Mouse (Mus musculus) telencephalon, adult 2 months (tissue): ENCODE data around the gene Necap1.
A peak's percentile ranks its signal among the peaks of the same experiment; 100 is the strongest.

ENCODE experiments used
- DNase-seq: peaks from one replicate; pipeline ENCODE4 v3.0.0-alpha.2; 2011; ENCODE audit warnings: low read depth, low spot score

Gene Necap1

DNA sequence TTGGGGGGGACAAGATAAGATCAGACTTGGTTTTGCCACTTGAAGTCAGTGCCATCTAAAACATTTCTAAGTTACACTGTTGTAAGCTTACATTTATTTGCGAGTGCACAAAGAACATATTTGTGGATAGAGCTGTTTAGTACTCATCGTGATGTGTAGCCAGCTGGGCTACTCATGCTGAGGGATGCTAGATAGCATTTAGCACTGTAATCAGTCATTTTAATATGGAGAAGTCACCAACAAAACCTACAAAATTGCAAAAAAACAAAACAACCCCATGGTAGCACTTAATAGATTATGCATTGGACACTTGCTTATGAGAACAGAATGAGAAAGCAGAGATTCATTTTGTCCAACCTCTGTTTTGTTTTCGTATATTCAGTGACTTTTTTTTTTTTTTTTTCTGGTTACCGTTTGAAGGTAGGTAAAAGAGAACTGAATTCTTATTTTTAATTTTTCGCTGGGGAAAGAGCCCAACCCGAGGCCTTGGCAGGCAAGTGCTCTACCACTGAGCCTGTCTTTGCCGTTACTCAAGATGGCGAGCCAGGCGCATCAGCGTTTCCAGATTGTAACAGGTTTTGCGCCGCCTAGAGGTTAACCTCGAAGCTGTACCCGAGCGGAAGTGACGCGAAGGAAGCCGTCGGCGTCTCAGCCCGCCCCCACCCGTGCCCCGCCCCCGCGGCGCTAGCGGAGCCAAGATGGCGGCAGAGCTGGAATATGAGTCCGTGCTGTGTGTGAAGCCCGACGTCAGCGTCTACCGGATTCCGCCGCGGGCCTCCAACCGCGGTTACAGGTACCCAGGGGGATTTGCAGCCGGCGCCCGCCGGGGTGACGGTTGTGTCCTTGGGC is at the start of gene Necap1:
Gene Necap1, plus strand, starts transcription at position 604 of the 849 bp plus-strand sequence.
- peak; percentile 93 for DNase-seq

DNA sequence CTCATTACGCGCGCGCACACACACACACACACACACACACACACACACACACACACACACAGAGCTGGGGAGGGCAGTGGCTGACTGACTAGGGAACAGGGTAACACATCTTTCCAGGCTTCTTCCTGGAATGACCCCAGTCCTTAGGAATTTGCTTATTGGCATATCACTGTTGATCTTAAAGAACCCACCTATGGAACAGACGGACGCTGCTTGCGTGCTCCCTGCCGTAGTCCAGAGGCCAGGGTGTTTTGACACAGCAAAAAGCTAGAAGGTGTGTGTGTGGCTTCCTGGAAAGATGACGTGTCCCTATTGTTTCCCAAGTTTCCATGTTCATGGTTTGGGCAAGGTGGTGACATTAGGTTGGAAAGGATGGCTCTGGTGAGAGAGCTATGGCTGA is 49.1 kb upstream of the Necap1 start:
- DNase-seq: no peak

DNA sequence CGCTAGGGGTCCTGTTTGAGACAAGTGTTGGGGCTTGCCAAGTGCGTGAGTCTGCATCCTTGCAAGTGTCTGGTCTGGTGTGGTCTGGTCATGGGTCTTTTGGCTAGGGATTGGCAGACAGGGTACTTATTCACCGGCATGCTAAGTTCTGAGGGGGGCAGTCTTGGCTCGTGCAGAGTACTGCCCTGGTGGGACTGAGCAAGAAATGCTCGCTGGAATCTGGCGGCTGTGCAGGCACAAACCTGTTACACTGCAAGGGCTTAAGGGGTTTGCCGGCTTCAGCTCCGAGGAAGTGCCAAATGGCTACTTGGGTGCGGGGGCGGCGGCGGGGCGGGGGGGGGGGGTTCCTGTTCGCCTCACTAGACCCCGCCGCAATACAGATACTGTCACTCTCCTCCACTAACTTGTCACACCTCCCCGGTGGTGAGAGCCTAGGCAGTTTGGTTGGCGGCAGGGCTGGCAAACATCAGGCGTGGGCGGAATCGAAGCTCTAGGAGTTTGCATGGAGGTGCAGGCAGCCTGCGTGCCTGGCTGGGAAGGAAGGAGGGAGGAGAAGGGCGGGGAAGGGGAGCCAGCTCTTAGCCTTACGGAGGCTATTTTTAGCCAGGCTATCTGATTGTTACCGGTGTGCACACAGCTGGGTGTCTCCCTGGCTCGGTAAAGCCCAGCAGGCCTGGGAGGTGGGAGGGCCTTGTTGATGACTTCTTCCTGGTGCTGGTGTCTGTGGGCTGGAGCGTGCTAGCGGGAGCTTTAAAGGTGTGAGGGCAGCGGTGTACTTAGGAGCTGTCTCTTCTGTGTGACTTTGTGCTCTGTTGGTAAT is 48.1 kb upstream of the Necap1 start:
- peak; percentile 90 for DNase-seq

DNA sequence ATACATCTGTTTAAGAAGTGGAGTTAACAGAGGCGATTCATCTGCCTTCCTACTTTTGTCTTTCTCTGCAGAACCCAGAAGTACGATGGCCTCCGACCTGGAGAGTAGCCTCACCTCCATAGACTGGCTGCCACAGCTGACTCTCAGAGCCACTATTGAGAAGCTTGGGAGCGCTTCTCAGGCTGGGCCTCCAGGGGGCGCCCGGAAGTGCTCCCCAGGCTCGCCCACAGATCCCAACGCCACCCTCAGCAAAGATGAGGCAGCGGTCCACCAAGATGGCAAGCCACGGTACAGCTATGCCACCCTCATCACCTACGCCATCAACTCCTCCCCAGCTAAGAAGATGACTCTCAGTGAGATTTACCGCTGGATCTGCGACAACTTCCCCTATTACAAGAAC is 46.2 kb upstream of the Necap1 start:
- DNase-seq: no peak

DNA sequence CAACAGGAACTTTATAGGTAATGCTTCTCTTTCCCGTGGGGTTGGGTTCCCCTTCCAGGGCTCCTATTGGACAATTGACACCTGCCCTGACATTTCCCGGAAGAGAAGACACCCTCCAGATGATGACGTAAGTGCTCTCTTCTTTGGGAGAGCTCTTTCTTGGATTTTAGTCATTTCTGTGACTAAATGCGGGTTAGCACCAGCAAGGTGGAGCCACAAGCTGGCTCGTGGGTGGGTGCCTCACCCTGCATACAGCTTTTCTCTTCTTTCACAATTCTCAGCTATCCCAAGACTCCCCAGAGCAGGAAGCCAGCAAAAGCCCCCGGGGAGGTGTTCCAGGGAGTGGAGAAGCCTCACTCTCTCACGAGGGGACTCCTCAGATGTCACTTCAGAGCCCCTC is 41.4 kb upstream of the Necap1 start:
- DNase-seq: no peak

DNA sequence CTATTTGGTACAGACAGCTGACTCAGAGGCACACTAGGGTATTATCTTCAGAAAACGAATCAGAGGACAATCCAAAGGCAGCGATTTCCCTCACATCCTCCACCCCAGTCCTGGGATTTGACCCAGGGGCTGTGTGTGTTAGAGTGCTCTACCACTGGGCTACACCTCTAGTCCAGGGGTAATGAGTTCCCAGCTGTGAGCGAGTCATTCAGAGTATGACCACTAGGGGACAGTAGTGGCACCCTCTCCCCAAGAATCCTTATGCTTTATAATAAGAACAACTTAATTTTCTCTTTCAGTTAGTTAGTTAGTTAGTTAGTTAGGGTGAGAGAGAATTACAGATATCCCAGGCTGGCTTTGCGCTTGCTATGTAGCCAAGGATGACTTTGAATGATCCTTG is 39.9 kb upstream of the Necap1 start:
- no peak for DNase-seq

DNA sequence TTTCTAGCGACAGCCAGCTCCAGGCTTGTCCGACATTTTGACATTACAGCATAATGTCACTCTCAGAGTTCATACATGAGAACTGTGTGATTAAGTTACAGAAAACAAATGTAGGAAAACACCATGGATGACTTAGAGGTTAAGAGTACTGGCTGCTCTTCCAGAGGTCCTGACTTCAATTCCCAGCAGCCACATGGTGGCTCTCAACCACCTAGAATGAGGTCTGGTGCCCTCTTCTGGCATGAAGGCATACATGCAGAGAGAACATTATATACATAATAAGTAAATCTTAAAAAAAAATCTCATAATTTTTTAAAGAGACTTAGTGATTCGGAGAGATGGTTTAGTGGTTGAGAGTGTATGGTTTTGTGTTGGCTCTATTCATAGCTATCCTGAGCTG is 37.3 kb upstream of the Necap1 start:
- no peak for DNase-seq

DNA sequence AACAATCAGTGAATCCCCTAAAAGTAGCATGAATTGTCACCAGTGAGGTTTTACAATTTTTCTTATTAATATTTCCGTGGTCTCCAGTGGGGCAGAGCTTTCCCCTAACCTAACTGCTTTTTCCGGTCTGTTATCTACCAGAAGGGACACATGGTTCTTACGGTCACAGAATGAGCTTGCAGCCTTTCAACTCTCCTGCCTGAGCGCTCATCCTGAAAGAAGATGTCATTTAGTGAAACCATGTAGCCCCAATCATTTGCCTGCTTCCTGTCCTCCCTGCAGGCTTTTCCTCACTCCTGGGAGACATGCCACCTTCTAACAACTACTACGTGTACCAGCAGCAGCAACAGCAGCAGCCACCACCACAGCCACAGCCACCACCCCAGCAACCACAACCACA is 36.7 kb upstream of the Necap1 start:
- DNase-seq: no peak

DNA sequence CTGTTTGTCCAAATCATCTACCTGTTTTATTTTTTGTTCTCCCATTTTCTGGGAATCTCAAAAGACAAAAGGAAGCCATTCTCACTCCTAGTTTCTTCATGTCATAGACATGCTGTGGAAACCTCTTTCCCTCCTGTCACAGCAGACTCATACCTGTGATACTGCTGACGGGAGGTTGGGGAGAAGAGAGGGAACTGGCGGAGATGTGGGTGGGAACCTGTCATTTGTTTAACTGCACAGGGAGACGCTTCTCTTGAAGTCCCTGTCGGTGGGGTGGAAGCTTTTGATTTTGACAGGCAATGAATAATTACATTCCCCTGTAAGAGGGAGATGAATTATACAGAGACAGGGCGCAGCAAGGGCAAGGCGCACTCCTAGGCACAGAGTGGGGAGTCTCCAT is 30.5 kb upstream of the Necap1 start:
- no peak for DNase-seq

DNA sequence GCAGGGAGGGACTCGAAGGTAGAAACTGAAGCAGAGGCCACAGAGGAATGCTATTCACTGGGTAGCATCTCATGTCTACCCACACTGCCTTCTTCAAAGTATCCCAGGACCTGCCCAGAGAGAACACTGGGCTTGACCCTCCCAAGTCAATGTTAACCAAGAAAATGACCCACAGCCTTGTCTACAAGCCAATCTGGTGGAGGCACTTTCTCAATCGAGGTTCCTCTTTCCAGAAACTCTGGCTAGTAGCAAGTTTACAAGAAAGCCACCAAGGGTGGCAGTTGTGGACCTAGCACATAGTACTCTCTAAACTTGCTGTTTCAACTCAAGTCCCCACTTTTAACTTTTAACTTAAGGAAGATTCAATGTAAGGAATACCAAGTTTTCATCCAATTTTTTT is 21.6 kb upstream of the Necap1 start:
- no peak for DNase-seq

DNA sequence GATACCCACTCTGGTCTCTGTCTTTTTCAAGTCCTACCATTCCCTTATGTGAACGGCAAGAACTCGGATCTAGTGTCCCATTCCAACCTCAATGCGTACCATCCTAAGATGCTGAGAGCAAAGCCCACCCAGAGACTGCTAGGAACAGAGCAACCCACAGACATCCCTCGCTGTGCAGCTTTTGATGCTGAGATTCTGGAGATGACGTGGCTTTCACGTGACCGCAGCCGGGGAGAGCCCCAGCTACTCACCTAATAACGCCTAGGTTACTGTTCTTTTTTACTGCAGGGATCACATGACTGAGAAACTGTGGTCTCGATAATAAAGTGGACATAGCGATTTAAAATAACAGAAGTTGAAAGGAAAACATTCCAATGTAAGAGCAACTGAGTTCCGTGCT is 19.7 kb upstream of the Necap1 start:
- no peak for DNase-seq

DNA sequence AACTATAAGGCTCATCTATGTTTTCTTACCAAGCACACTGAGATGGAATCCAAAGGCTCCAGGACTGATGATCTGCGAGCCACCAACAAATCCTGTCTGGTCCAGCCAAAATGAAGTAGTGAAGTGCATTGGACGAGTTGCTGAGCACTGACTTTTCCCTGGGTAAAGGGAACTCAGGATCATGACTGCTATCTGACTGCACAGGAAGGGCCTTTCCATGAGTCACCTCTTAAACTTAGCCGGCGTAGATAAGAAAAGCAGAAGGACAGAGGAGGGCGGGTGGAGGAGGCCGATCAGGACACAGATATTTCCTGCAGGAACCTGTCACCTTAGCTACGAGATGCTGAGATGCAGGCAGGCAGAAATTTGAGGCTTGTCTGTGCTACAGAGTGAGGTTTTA is 18.3 kb upstream of the Necap1 start, which contains the start of gene C3ar1:
Gene C3ar1, minus strand, starts transcription at position 207 of the 400 bp plus-strand sequence.
- DNase-seq: no peak

DNA sequence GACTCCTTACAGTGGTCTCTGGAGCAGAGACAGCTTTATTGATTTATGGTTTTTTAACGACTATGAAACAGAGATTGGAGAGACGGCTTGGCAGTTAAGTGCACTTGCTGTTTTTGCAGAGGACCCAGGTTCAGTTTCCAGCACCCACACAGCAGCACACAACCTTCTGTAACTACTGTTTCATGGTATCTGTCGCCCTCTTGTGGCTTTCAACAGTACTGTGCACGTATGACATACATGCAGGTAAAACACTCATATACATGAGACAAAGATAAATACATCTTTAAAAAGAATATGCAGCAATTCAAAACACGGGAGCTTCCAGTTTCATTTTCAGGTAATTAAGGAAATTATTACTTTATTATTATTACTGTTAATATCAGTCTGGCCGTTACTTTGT is 11.8 kb upstream of the Necap1 start:
- no peak for DNase-seq

DNA sequence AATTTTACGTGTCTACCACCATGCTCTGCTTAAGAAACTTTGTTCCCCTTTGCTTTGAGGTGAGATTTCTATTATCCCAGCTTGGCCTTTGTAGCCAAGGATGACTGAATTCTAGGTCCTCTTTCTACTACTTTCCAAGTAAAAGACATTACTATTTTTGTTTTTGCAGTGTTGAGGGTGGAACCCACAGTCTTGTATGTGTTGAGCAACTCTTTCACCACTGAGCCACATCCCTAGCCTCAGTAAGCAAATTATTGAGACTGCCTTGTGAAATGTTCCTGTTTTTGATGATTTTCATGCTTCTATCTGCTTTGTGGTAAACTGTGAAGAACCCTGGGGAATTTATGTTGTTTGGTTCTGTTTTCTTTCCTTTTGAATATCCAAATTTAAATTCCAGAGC is 11.4 kb upstream of the Necap1 start:
- no peak for DNase-seq

DNA sequence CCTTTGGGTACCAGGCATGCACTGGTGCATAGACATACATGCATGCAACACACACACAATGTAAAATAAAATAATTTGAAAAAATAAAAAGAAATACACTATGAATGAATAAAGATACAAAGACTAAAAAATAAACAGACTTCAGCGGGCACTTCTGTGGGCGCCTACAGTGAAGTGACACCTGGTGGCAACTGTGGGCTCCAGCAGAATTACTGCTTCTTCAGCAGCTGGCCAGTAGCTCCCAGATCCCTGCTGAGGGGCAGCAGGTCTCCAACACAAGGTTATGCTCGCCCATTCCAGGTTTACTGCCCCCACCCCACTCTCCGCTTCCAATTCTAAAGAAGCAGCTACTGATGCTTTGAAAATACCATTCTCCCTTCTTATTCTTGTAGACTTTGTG is 6.4 kb upstream of the Necap1 start:
- DNase-seq: no peak

DNA sequence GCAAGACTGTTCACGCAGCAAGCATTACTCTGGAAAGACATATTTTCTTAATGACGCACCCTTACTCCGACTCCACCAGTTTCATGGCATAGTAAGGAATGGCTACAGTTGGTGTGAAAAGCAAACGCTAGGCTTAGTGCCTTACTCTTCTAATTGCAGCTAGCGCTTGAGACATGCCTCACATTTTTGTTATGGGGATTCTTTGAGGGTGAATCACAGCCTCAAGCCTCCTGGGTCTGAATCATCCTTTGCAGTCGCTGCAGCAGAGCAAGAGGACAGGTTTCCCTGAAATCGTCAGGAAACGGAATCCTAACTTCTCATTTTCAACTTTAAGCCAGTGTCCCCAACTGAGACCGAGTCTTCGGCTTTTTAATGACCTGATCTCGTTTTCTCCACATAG is 4.4 kb upstream of the Necap1 start:
- DNase-seq: no peak

DNA sequence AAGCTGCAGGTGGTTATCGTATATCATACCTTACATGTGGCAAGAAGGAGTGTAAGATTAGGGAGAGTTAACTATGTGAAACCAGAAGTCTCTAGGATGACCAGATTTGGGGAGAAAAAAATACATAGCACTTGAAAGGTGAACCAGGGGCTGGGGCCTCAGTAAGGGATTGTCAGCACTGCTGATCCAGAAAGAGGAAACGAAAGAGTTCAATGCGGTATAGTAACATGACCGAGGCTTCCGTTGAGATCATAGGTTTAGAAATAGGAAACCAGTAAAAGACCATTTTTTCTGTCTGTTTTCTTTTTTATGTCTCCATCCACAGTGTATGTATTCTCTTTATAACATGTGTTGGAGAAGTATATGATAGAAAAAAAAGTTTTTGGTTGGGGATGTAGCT is 1.5 kb upstream of the Necap1 start:
- DNase-seq: no peak

DNA sequence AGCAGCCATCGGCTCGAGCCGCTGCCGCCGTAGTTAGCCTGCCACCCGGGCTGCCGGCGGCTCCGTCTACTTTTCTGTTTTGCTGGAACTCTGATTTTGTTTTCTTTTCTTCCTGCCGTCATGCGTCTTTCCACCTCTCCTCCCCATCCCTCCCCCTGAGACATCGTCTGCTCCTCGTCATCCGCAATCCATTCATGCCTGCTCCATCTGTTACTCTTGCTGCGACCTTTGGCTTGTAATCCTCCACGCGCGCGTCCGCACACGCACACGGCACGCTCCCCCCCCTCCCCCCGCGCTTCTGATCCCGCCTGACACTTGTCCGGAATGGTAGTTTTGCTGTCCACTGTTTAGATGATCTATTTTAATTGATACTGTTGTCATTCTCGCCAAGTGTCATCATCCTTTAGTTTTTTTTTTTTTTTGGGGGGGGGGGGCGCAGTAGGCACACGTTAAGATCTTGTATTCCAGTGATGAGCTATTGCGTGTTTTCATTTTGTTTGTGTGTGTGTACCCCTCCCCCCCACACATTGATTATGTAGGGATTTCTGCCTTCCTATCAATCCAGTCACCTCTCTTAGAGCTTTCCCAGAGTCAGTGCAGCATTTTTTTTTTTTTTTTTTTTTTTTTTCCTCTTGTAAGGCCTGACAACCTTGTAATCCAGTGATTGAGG is 581 bp downstream of the Necap1 start:
- no peak for DNase-seq

DNA sequence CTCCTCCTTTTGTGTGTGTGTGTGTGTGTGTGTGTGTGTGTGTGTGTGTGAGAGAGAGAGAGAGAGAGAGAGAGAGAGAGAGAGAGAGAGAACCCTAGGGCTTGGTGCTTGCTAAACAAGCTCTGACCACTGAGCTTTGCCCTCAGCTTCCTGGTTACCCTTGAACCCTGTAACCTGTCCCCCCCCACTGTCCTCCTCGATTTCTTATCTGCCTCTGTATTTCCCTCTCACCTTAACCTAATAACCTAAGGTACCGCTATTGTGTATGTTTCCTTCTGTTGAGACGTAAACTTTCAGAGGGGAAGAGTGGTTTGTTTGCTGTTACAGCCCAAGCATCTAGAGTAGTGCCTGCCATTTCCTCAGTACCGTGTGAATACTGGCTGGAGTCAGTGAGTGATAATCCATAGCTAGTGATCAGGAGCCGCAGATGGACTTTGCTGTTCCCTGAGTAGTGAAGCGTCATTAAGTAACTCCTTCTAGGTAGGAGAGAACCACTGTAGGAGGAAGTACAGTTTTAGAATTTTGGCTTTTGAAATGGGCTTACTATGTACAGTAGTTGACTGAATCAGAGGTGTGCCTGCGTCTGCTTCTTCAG is 5.0 kb downstream of the Necap1 start:
- DNase-seq: no peak

DNA sequence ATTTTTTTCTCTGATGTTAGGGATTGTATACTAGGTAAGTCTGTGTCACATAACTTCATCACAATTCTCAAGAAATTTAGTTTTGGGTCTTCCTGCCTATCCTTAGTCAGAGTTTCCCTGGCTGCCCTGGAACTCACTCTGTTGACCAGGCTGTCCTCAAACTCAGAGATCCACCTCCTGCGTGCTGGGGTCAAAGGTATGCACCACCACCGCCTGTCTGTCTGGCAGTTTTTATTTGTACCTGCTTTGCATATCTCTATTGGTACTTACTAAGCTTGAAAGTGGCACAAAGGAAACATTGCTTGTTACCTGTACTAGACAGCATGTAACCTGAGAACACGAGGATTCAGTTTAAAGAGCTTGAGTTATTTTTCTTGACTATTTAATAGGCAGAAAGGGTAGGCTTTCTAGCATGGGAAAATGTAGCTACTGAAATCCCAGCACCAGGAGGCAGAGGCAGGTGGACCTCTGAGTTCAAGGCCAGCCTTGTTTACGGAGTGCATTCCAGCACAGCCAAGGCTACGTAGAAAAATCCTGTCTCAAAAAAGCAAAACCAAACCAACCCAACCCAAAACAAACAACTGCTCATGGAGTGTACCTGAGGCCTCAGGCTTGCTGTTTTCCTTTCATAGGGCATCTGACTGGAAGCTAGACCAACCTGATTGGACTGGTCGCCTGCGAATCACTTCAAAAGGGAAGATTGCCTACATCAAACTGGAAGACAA is 5.7 kb downstream of the Necap1 start:
- no peak for DNase-seq

DNA sequence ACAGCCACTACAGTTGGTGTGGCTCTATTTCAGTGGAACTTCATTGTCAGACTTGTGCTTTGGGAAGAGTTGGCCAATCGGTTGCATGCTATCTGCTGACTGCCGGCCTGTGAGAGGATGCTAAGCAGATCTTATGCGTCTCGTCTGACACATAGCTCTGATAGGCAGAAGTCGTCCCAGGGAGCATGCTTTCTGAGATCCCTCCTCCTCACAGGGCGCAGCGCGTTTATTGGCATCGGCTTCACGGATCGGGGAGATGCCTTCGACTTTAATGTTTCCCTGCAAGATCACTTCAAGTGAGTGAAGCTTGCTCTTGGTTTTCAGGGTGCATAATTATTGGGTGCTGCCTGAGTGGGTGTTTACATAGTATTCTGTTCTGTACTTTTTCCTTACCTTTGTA is 7.0 kb downstream of the Necap1 start:
- DNase-seq: no peak
